Mouse (Mus musculus) adrenal gland, postnatal 36 days (tissue): Measurements from ENCODE around the gene Fut1. TPM values are rescaled to one million over a fixed set of nuclear protein-coding genes. Genes with fewer than 3 reads are reported as not detected.
A peak's percentile ranks its signal among the peaks of the same experiment; 100 is the strongest.

Source experiments
- DNase-seq, 2 experiments: peaks; one replicate each; pipeline ENCODE4 v3.0.0; 2021; ENCODE audit warnings: mixed read lengths in 1 of 2
- total RNA-seq, 2 experiments: library from RNA; stranded (reverse); gene quantifications; 2 replicates each; pipeline ENCODE4 v1.2.3; 2021

Gene Fut1
- total RNA-seq, 2 experiments from 2014 or later = not detected

- DNase-seq = no peak
These were observed 17.9 kb upstream of the Fut1 start for GRCm38 (mm10) chr7:45598960-45599879.

GRCm38 (mm10) chr7:45605704-45606289, 11.3 kb upstream of the Fut1 start:
- peak; percentile 50 to 53 for DNase-seq

GRCm38 (mm10) chr7:45609511-45609910, 7.6 kb upstream of the Fut1 start:
- no peak for DNase-seq

- no peak for DNase-seq
These were observed 812 bp upstream of the Fut1 start for GRCm38 (mm10) chr7:45616277-45616676.

- DNase-seq = no peak
These were observed 1.2 kb downstream of the Fut1 start for GRCm38 (mm10) chr7:45618316-45618715.

- no peak for DNase-seq
These were observed 2.5 kb downstream of the Fut1 start for GRCm38 (mm10) chr7:45619592-45619991.

- DNase-seq = peak; percentile 44 to 55
These were observed 4.4 kb downstream of the Fut1 start, which contains the start of gene Izumo1 for GRCm38 (mm10) chr7:45621443-45621842. Gene Izumo1, plus strand, starts transcription at chr7:45621811.

GRCm38 (mm10) chr7:45623507-45623906, 6.4 kb downstream of the Fut1 start:
- no peak for DNase-seq

GRCm38 (mm10) chr7:45624718-45625117, 7.6 kb downstream of the Fut1 start:
- DNase-seq = no peak

- DNase-seq = no peak
These were observed 8.4 kb downstream of the Fut1 start for GRCm38 (mm10) chr7:45625481-45625880.

- DNase-seq = no peak
These were observed 9.5 kb downstream of the Fut1 start for GRCm38 (mm10) chr7:45626571-45627076.

GRCm38 (mm10) chr7:45627261-45627660, 10.2 kb downstream of the Fut1 start, which contains the start of gene Rasip1:
Gene Rasip1, plus strand, starts transcription at chr7:45627488.
- peak; percentile 57 to 73 for DNase-seq

GRCm38 (mm10) chr7:45628364-45629294, 11.5 kb downstream of the Fut1 start:
- DNase-seq = peak; percentile 95 to 97

- DNase-seq = no peak
These were observed 13.2 kb downstream of the Fut1 start for GRCm38 (mm10) chr7:45630064-45630907.

- DNase-seq = peak in 1 of 2 experiments; percentile 41
These were observed 15.4 kb downstream of the Fut1 start for GRCm38 (mm10) chr7:45632499-45632898.

- no peak for DNase-seq
These were observed 18.0 kb downstream of the Fut1 start for GRCm38 (mm10) chr7:45634946-45635681.

- peak; percentile 74 to 75 for DNase-seq
These were observed 18.9 kb downstream of the Fut1 start for GRCm38 (mm10) chr7:45635711-45636688.

GRCm38 (mm10) chr7:45637710-45638109, 20.6 kb downstream of the Fut1 start:
- DNase-seq = no peak
